Mouse (Mus musculus) small intestine, adult 2 months (tissue): ENCODE measurements around the gene Nudt4. TPM values are rescaled to one million over a fixed set of nuclear protein-coding genes. Genes with fewer than 3 reads are reported as not detected.

Source experiments
- H3K27ac ChIP-seq: fragments of 200-500 bp; 2 replicates; pipeline ENCODE4 v1.5.1; 2012; ENCODE audit warnings: low read depth, low read length, control low read depth, inconsistent platforms; ENCODE audit not compliant: insufficient read depth
- H3K27me3 ChIP-seq: fragments of 200-500 bp; 2 replicates; pipeline ENCODE4 v1.6.1; 2012; ENCODE audit warnings: mild to moderate bottlenecking, moderate library complexity, low read length, inconsistent platforms; ENCODE audit not compliant: control insufficient read depth, insufficient read depth
- H3K36me3 ChIP-seq: fragments of 200-500 bp; 2 replicates; pipeline ENCODE4 v1.6.1; 2012; ENCODE audit warnings: mild to moderate bottlenecking, low read length, control low read depth, inconsistent platforms; ENCODE audit not compliant: control insufficient read depth, insufficient read depth
- H3K4me1 ChIP-seq: fragments of 200-500 bp; 2 replicates; pipeline ENCODE4 v1.6.1; 2012; ENCODE audit warnings: low read length, inconsistent platforms, mixed read lengths; ENCODE audit not compliant: control insufficient read depth, insufficient read depth, insufficient read length
- H3K4me3 ChIP-seq: fragments of 200-500 bp; 2 replicates; pipeline ENCODE4 v1.5.1; 2012; ENCODE audit warnings: low read depth, mild to moderate bottlenecking, control low read depth, inconsistent platforms, low read length, moderate library complexity
- CTCF ChIP-seq: fragments of 200-500 bp; IDR thresholded peaks from 2 replicates; pipeline ENCODE4 v1.5.1; 2012; ENCODE audit warnings: low read depth, mild to moderate bottlenecking, control low read depth, inconsistent platforms, low read length, moderate library complexity, mixed read lengths; ENCODE audit not compliant: insufficient replicate concordance, insufficient read length; ENCODE audit errors: extremely low read depth
- POLR2A ChIP-seq: fragments of 200-500 bp; IDR thresholded peaks from 2 replicates; pipeline ENCODE4 v1.6.1; 2012; ENCODE audit warnings: low read depth, mild to moderate bottlenecking, control low read depth, inconsistent platforms, low read length, moderate library complexity
- WGBS: fragments of 180-500 bp; shearing (Covaris S2); methylation state at CpG from one replicate; pipeline ENCODE4 v1.1.7; 2018; 5-methylcytosine and 5-hydroxymethylcytosine counted together
- polyA plus RNA-seq: library from polyadenylated mRNA; depleted of rRNA; stranded (reverse); fragments of >200 nt; gene quantifications from 2 replicates; pipeline ENCODE4 v1.2.3, GENCODE M21; 2012

Gene Nudt4
- polyA plus RNA-seq, 1 experiment, result 89.4 TPM

DNA sequence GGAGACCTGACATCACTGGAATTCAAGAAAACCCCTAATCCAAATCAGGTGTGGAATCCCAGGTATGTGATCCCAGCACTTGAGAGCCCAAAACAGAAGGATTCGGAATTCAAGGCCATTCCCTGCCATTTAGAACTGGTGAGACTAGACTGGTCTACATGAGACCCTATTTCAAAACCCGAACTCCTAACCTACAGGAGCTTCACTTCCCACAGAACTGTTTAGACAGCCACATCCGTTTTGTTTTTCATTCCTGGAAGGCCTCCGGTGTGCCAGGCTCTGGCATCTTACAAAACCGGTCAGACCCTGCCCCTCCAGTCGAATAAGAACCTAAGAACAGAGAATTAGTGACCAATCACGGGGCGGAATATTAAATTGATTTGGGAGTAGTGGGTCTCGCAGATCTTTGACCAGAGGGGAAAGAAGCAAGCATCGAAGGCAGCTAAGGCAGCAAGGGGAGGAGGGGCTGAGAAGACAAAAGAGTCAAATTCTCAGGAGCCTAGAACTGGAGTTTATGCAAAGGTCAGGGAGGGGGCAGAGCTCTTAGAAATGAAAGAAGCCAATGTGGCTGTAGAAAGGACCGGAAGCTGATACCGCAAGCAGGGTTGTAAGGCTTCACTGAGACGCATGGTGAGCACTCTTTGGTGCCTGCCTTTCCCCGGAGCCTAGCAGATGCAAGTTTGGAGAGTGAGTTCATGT is 1.4 kb upstream of the Nudt4 start:
- H3K4me3 ChIP-seq, result no peak overlapping the region
- 74% methylated on average over 14 of the region's 14 CpGs for WGBS
- H3K36me3 ChIP-seq, result no peaks in the 10 kb centered on the region
- H3K27ac ChIP-seq, result no peak overlapping the region
- no peaks in the 10 kb centered on the region for H3K27me3 ChIP-seq
- TF ChIP-seq CTCF, result peak; percentile 11; the same call in 1 of the 2 replicates
- no peak for TF ChIP-seq POLR2A
- H3K4me1 ChIP-seq, result peaks cover 3% of the 10 kb centered on the region; the same call in 1 of the 2 replicates

DNA sequence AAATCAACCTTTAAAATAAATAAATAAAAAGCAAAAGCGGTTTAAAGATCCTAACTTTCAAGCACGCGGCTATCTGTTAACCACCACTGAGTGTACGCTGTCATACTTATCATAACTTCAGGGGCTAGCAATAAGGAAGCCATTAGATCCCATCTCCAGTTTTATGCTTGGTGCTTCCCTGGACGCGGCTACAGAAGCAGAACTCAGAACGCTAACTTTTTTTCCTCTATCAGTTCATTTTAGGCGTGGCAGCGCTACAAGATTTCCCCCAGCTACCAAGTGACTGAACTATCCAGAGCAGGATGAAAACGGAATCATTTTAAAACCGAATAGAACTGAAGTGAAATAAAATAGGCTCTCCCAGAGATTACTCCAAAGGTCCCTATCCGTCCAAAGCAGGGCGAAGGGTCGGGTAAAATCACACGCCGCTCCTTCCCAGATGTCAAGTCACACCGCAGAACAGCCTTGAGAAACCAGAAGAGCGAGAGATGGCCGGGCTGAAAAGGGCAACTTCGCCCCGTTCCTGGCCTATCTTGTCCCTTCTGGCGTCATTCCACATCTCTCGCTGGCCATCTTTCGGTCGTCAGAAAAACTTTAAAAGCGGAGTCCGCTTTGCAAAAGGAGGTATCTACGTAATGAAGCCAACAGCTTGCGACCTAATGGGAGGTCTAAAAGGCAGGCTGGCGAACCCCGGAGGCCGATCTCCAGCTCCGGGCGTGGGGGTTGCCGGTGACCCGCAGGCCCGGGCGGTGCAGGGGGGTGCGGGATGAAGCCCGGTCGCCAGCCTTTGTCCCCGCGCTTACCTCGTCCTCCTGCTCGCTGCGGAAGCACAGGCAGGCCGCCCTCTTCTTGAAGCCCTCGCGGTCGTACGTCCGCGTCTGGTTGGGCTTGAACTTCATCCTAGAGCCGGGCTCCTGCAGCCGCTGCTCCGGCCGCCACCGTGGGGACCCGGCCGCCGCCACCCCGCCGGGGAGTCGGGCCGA is 796 bp downstream of the Nudt4 start:
- under 1% methylated on average over 65 of the region's 65 CpGs for WGBS
- no peaks in the 10 kb centered on the region for H3K36me3 ChIP-seq
- peak overlapping the region; percentile 75 for H3K4me3 ChIP-seq
- H3K27ac ChIP-seq, result peak overlapping the region; percentile 76
- TF ChIP-seq CTCF (no peak), POLR2A (no peak)
- peaks cover 8% of the 10 kb centered on the region for H3K4me1 ChIP-seq
- H3K27me3 ChIP-seq, result no peaks in the 10 kb centered on the region

DNA sequence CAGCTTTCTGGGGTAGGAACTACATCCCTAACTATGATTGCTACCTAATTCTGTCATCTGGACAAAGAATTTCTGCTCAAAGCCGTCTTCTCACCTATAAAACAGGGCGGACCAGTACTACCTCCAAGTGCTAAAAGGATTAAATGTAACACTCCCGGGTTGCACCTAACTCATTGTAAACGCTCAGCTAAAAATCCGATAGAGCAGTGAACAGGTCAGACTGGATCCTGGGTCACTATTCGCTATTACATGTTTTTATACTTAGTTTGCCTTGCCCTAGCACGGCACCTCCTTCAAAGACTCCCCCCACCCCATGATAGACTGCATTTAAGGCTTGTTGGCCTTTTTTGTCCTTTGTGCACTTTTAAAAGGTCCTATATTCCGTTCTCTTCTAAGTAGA is 1.6 kb downstream of the Nudt4 start:
- TF ChIP-seq CTCF (no peak), POLR2A (no peak)
- H3K36me3 ChIP-seq, result 0 out of 2 replicates have a peak, but pooled peaks cover 2% of the 10 kb centered on the region
- H3K27me3 ChIP-seq, result no peaks in the 10 kb centered on the region
- H3K4me1 ChIP-seq, result peaks cover 12% of the 10 kb centered on the region
- peak overlapping the region; percentile 57 for H3K27ac ChIP-seq
- peak overlapping the region; percentile 18; the same call in 1 of the 2 replicates for H3K4me3 ChIP-seq
- WGBS, result 4% methylated on average over 8 of the region's 8 CpGs

DNA sequence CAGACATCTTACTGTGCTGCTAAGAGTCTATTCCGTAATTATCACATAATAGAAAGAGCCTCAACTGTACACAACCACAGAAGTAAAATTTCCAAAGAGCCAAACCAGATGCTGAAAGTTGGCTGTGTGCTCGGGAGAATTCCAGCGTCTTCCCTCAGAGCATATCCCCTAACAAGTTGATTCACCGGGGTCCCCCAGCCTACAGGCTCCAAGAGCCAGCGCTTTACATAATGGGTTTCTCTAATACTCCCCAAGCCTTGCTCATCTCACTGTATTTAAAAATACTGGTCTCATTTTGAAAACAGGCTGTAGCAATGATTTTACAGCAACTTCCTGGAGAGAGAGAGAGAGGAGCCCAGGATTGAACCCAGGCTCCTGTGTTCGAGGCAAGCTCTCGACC is 2.3 kb downstream of the Nudt4 start:
- H3K36me3 ChIP-seq, result 0 out of 2 replicates have a peak, but pooled peaks cover 3% of the 10 kb centered on the region
- no peaks in the 10 kb centered on the region for H3K27me3 ChIP-seq
- peak overlapping the region; percentile 31 for H3K4me3 ChIP-seq
- no peak for TF ChIP-seq CTCF
- no peak for TF ChIP-seq POLR2A
- H3K27ac ChIP-seq, result no peak overlapping the region
- peaks cover 13% of the 10 kb centered on the region for H3K4me1 ChIP-seq
- WGBS, result 53% methylated on average over 7 of the region's 7 CpGs

DNA sequence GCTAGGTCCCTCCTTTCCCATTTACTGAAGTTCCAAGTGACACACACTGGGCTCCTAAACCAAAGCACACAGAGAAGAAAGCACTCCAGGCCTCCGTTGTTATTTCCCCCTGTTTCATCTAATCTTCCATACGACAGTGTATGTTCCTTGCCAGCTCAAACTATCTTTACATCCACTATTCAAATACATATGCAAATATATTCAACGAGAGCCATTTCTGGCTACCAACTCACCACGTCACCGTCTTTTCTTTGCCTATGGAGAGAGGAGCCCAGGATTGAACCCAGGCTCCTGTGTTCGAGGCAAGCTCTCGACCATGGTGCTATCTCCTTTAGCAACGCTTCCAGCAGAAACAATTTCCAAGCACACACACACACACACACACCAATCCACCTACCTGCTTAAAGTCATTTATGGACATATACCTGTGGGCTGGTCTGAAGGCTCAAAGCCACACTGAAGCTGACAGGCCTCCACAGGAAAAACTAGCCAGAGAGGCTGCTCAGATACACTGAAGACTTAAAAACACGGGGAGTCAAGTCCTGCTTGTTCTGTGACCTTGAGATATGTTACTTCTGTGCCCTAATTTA is 3.5 kb downstream of the Nudt4 start:
- Histone ChIP-seq H3K4me3 (no peak overlapping the region), H3K27ac (no peak overlapping the region), H3K4me1 (peaks cover 13% of the 10 kb centered on the region), H3K27me3 (no peaks in the 10 kb centered on the region), H3K36me3 (peaks cover 5% of the 10 kb centered on the region; the same call in 1 of the 2 replicates)
- WGBS, result 74% methylated on average over 9 of the region's 9 CpGs
- TF ChIP-seq CTCF, result no peak
- no peak for TF ChIP-seq POLR2A

DNA sequence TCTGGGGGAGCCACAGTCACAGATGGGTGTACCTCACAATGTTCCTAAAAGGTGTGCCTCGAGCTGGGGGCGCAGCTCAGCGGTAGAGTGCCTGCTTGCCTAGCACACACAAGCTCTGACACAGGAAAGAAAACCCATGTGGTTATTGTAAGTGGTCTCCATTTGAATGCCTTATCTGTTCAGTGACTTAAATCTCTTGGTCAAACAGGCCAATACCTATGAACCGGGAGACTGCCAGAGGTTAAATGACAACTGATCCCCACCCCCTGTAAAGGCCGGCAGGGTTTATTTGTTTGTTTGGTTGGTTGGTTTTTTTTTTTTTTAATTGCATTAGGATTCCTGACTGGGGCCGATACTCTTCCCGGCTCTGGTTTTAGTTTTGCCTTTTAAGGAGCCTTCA is 4.5 kb downstream of the Nudt4 start:
- Histone ChIP-seq H3K4me3 (no peak overlapping the region), H3K27ac (no peak overlapping the region), H3K4me1 (peaks cover 11% of the 10 kb centered on the region), H3K27me3 (no peaks in the 10 kb centered on the region), H3K36me3 (peaks cover 6% of the 10 kb centered on the region; the same call in 1 of the 2 replicates)
- 72% methylated on average over 7 of the region's 7 CpGs for WGBS
- TF ChIP-seq POLR2A (no peak), CTCF (no peak)
